In the genomic region with DNA sequence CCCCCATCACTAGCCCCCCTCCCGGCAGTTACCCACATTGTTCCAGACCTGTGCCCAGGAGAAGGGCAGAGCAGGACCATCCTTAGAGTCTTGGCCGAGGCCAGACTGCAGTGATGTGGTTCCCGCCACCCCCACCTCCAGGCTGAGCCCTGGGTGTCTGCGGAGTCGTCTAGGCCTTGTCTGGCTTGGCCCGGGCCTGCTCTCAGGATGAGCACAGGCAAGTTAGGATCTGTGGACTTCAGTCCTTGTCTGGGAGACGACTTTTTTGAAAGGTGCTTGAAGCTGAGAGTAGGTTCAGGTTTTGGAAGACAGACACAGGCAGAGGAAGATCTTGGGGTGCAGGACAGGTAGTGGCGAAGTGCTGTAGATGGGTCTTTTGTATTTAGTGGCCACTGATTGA, we compare ENCODE assay signal across 10 mouse cellular contexts. TPM values are rescaled to one million over a fixed set of nuclear protein-coding genes. Genes with fewer than 3 reads are reported as not detected.
DNase-seq lines count a peak whose midpoint lies in the region; ATAC-seq lines count a peak whose summit lies in the region.
"Had no signal": no experiment of that assay in that cellular context is flagged by ENCODE, and none has a peak within 500 bp of the region (broad histone marks: within the 10 kb centered on the region; RNA-seq: fewer than 3 reads in every experiment).

No protein-coding gene starts in this region.

- H3K4me1 ChIP-seq in kidney, embryonic 16.5 days (ENCODE audit: insufficient read depth, low read length), result peaks cover 81% of the 10 kb centered on the region
- peaks cover 81% of the 10 kb centered on the region for H3K4me1 ChIP-seq in embryonic facial prominence, embryonic 13.5 days
- H3K4me1 ChIP-seq in hindbrain, embryonic 15.5 days (replicated peaks), result peaks cover 20% of the 10 kb centered on the region
- peaks cover 32% of the 10 kb centered on the region for H3K4me1 ChIP-seq in neural tube, embryonic 15.5 days

- H3K27ac ChIP-seq in kidney, embryonic 16.5 days (ENCODE audit: low read length), result peak overlapping the region; percentile 87
- H3K27ac ChIP-seq in embryonic facial prominence, embryonic 13.5 days, result peak overlapping the region; percentile 72
- no peak overlapping the region for H3K27ac ChIP-seq in hindbrain, embryonic 15.5 days (replicated peaks)
- H3K27ac ChIP-seq in neural tube, embryonic 15.5 days (replicated peaks), result no peak overlapping the region
- H3K27ac ChIP-seq: layer of hippocampus, adult 2 months had no signal

- H3K36me3 ChIP-seq in kidney, embryonic 16.5 days (ENCODE audit: insufficient read depth, low read length), result no peaks in the 10 kb centered on the region
- H3K36me3 ChIP-seq in embryonic facial prominence, embryonic 13.5 days, result 0 out of 2 replicates have a peak, but pooled peaks cover 3% of the 10 kb centered on the region
- no peaks in the 10 kb centered on the region for H3K36me3 ChIP-seq in hindbrain, embryonic 15.5 days
- H3K36me3 ChIP-seq in neural tube, embryonic 15.5 days, result no peaks in the 10 kb centered on the region

- no peak for DNase-seq in kidney, adult 18-20 months
- DNase-seq in thymus, postnatal 4 days, result no peak
- no peak for DNase-seq in urinary bladder, postnatal 25 days (ENCODE audit: low spot score)

- peak overlapping the region; percentile 83 for H3K4me3 ChIP-seq in kidney, embryonic 16.5 days (ENCODE audit: low read length)
- peak overlapping the region; percentile 82; the same call in 1 of the 2 replicates for H3K4me3 ChIP-seq in embryonic facial prominence, embryonic 13.5 days
- no peak overlapping the region for H3K4me3 ChIP-seq in hindbrain, embryonic 15.5 days
- H3K4me3 ChIP-seq in neural tube, embryonic 15.5 days (replicated peaks), result no peak overlapping the region
- H3K4me3 ChIP-seq: layer of hippocampus, adult 2 months; megakaryocyte, embryonic 14.5 days had no signal

- H3K9ac ChIP-seq in kidney, embryonic 16.5 days (replicated peaks; ENCODE audit: low read length), result peak overlapping the region; percentile 84
- H3K9ac ChIP-seq in embryonic facial prominence, embryonic 13.5 days, result peak overlapping the region; percentile 89; the same call in 1 of the 2 replicates
- no peak overlapping the region for H3K9ac ChIP-seq in hindbrain, embryonic 15.5 days
- no peak overlapping the region for H3K9ac ChIP-seq in neural tube, embryonic 15.5 days (replicated peaks)

- WGBS in kidney, embryonic 16.5 days, result 46% methylated on average over 8 of the region's 8 CpGs
- 45% methylated on average over 8 of the region's 8 CpGs for WGBS in embryonic facial prominence, embryonic 13.5 days
- 66% methylated on average over 8 of the region's 8 CpGs for WGBS in hindbrain, embryonic 15.5 days
- 67% methylated on average over 8 of the region's 8 CpGs for WGBS in neural tube, embryonic 15.5 days

- ATAC-seq in kidney, embryonic 16.5 days (ENCODE audit: low FRiP score, low TSS enrichment), result peak; percentile 3; the same call in 1 of the 2 replicates
- no peak for ATAC-seq in embryonic facial prominence, embryonic 13.5 days (ENCODE audit: insufficient number of reproducible peaks, insufficient read depth, low FRiP score, low TSS enrichment, low read depth)
- ATAC-seq in hindbrain, embryonic 15.5 days (ENCODE audit: low FRiP score, low read depth), result no peak
- ATAC-seq in neural tube, embryonic 15.5 days (ENCODE audit: low FRiP score), result no peak
- ATAC-seq: Patski had no signal

- peak overlapping the region; percentile 82 for H3K4me2 ChIP-seq in kidney, embryonic 16.5 days (replicated peaks; ENCODE audit: low read depth, low read length)
- peak overlapping the region; percentile 83 for H3K4me2 ChIP-seq in embryonic facial prominence, embryonic 13.5 days
- peak overlapping the region; percentile 88; the same call in 1 of the 2 replicates for H3K4me2 ChIP-seq in hindbrain, embryonic 15.5 days
- H3K4me2 ChIP-seq in neural tube, embryonic 15.5 days, result peak overlapping the region; percentile 99; the same call in 1 of the 2 replicates

- H3K27me3 ChIP-seq in kidney, embryonic 16.5 days (ENCODE audit: insufficient read depth, low read length), result no peaks in the 10 kb centered on the region
- H3K27me3 ChIP-seq in embryonic facial prominence, embryonic 13.5 days, result no peaks in the 10 kb centered on the region
- H3K27me3 ChIP-seq in hindbrain, embryonic 15.5 days, result 0 out of 2 replicates have a peak, but pooled peaks cover 3% of the 10 kb centered on the region
- peaks cover 5% of the 10 kb centered on the region; the same call in 1 of the 2 replicates for H3K27me3 ChIP-seq in neural tube, embryonic 15.5 days (replicated peaks)
- H3K27me3 ChIP-seq: Patski had no signal

- H3K9me3 ChIP-seq in kidney, embryonic 16.5 days (ENCODE audit: low read length), result no peaks in the 10 kb centered on the region
- no peaks in the 10 kb centered on the region for H3K9me3 ChIP-seq in embryonic facial prominence, embryonic 13.5 days
- no peaks in the 10 kb centered on the region for H3K9me3 ChIP-seq in hindbrain, embryonic 15.5 days
- no peaks in the 10 kb centered on the region for H3K9me3 ChIP-seq in neural tube, embryonic 15.5 days (replicated peaks)
- H3K9me3 ChIP-seq: megakaryocyte, embryonic 14.5 days had no signal

RNA-seq across cellular contexts. Expression of a gene that starts 2.8 kb away (rescaled TPM):
- polyA plus RNA-seq in kidney, embryonic 16.5 days (2015; fragmentation: Nextera tagmentation; extraction: Ambion mirVana), result 39.6 and 41.7 TPM in 2 replicates
- polyA plus RNA-seq in embryonic facial prominence, embryonic 13.5 days (2015; fragmentation: Nextera tagmentation; extraction: Ambion mirVana), result 28.2 and 30.0 TPM in 2 replicates
- 6.0 and 6.9 TPM in 2 replicates for polyA plus RNA-seq in hindbrain, embryonic 15.5 days (2015; fragmentation: Nextera tagmentation; extraction: Ambion mirVana)
- 7.5 and 9.8 TPM in 2 replicates for polyA plus RNA-seq in neural tube, embryonic 15.5 days (2015; fragmentation: Nextera tagmentation; extraction: Ambion mirVana)

RNA-seq across cellular contexts. Expression of a gene that starts 18.2 kb away (rescaled TPM):
- not detected in 2 replicates for polyA plus RNA-seq in kidney, embryonic 16.5 days (2015; fragmentation: Nextera tagmentation; extraction: Ambion mirVana)
- polyA plus RNA-seq in embryonic facial prominence, embryonic 13.5 days (2015; fragmentation: Nextera tagmentation; extraction: Ambion mirVana), result not detected in 2 replicates
- polyA plus RNA-seq in hindbrain, embryonic 15.5 days (2015; fragmentation: Nextera tagmentation; extraction: Ambion mirVana), result not detected in 2 replicates
- polyA plus RNA-seq in neural tube, embryonic 15.5 days (2015; fragmentation: Nextera tagmentation; extraction: Ambion mirVana), result not detected in 2 replicates
- polyA plus RNA-seq: Patski had no signal

RNA-seq across cellular contexts. Expression of a gene that starts 41.0 kb away (rescaled TPM):
- polyA plus RNA-seq in kidney, embryonic 16.5 days (2015; fragmentation: Nextera tagmentation; extraction: Ambion mirVana), result not detected in 2 replicates
- polyA plus RNA-seq in embryonic facial prominence, embryonic 13.5 days (2015; fragmentation: Nextera tagmentation; extraction: Ambion mirVana), result 0.29 TPM in 1 of 2 replicates, not detected in the other
- polyA plus RNA-seq in hindbrain, embryonic 15.5 days (2015; fragmentation: Nextera tagmentation; extraction: Ambion mirVana), result not detected in 2 replicates
- polyA plus RNA-seq in neural tube, embryonic 15.5 days (2015; fragmentation: Nextera tagmentation; extraction: Ambion mirVana), result 0.86 TPM in 1 of 2 replicates, not detected in the other
- polyA plus RNA-seq: Patski had no signal

Comparison
In these comparisons a context has a peak if more than half of its experiments do, and no peak if none do; other contexts are left out.
1. H3K27ac ChIP-seq: peak in kidney, embryonic 16.5 days (single experiment) and embryonic facial prominence, embryonic 13.5 days (single experiment); none in hindbrain, embryonic 15.5 days (single experiment) and neural tube, embryonic 15.5 days (single experiment).
2. H3K4me3 ChIP-seq: peak in kidney, embryonic 16.5 days (single experiment) and embryonic facial prominence, embryonic 13.5 days (single experiment); none in hindbrain, embryonic 15.5 days (single experiment) and neural tube, embryonic 15.5 days (single experiment).
3. H3K9ac ChIP-seq: peak in kidney, embryonic 16.5 days (single experiment) and embryonic facial prominence, embryonic 13.5 days (single experiment); none in hindbrain, embryonic 15.5 days (single experiment) and neural tube, embryonic 15.5 days (single experiment).
4. Peak in every context shown above with its lines, with median percentiles within 50 percentile points of each other: H3K4me2 ChIP-seq.